Mouse (Mus musculus) heart, adult 2 months (tissue): ENCODE measurements around the gene Fam240a.

Experiments
- CTCF ChIP-seq: fragments of 200-600 bp; IDR thresholded peaks from 2 replicates; pipeline ENCODE4 v1.8.1; 2022; ENCODE audit warnings: antibody characterized with exemption, mild to moderate bottlenecking, moderate library complexity
- POLR2A ChIP-seq: fragments of 200-500 bp; IDR thresholded peaks from 2 replicates; pipeline ENCODE4 v1.6.1; 2011; ENCODE audit warnings: mild to moderate bottlenecking, low read depth, low read length, control low read depth; ENCODE audit not compliant: insufficient read depth

GRCm38 (mm10) chr9:110954681-110955445 lies 38.2 kb upstream of the Fam240a start:
- no peak for TF ChIP-seq POLR2A
- TF ChIP-seq CTCF = no peak
